Mouse (Mus musculus) gastrocnemius, adult 2 months (tissue): ENCODE data around the gene Dnaja1. TPM values are rescaled to one million over a fixed set of nuclear protein-coding genes. Genes with fewer than 3 reads are reported as not detected.

Experiments
- DNase-seq: peaks from one replicate; pipeline ENCODE4 v3.0.0; 2022
- H3K27ac ChIP-seq: fragments of 200-600 bp; 2 replicates; pipeline ENCODE4 v1.8.1; 2022; ENCODE audit warnings: mild to moderate bottlenecking
- H3K4me3 ChIP-seq: fragments of 200-600 bp; 2 replicates; pipeline ENCODE4 v1.8.1; 2022; ENCODE audit warnings: mild to moderate bottlenecking, moderate library complexity
- CTCF ChIP-seq: fragments of 200-600 bp; IDR thresholded peaks from 2 replicates; pipeline ENCODE4 v1.8.1; 2022; ENCODE audit warnings: antibody characterized with exemption, mild to moderate bottlenecking, moderate library complexity
- intact Hi-C: fragments of 180-260 bp; cut with DNase I; formaldehyde crosslinking; loops from one replicate; pipeline ENCODE4 v1.15.1; 2025
- long read RNA-seq, 2 experiments: library from polyadenylated mRNA; stranded (forward); transcript quantifications; one replicate each; pipeline ENCODE4 v2.0.0; 2021
- total RNA-seq, 2 experiments: library from RNA; stranded (reverse); gene quantifications; 2 replicates each; pipeline ENCODE4 v1.2.3; 2021

Gene Dnaja1
- total RNA-seq: 10 to 100 TPM; 42.7 to 77.1 TPM
- long read RNA-seq, experiment 1, transcript Dnaja1-201 (9 exons, 3,376 nt): major isoform, 68 of 76 reads
- long read RNA-seq, experiment 1, partial matches to known transcripts: 4 of 76 reads
- long read RNA-seq, experiment 1, other reads (novel, unspliced or antisense): 4 of 76 reads
- long read RNA-seq, experiment 2, transcript Dnaja1-201 (9 exons, 3,376 nt): major isoform, 43 of 48 reads
- long read RNA-seq, experiment 2, partial matches to known transcripts: 5 of 48 reads
- long read RNA-seq, experiment 2, other reads (novel, unspliced or antisense): 0 of 48 reads

- Histone ChIP-seq H3K27ac (peak within 1 kb of the TSS; percentile 94), H3K4me3 (peak within 1 kb of the TSS; percentile 94)
- intact Hi-C loops: no loop called here
- peak; percentile 99 for DNase-seq
- peak; percentile 1; the same call in 1 of the 2 replicates for TF ChIP-seq CTCF
Measured at GRCm38 (mm10) chr4:40722011-40722666, at the start of gene Dnaja1. Gene Dnaja1 (plus strand): TSS chr4:40722150.

GRCm38 (mm10) chr4:40673526-40673925 lies 48.4 kb upstream of the Dnaja1 start:
- Histone ChIP-seq H3K4me3 (no peak overlapping the region), H3K27ac (no peak overlapping the region)
- intact Hi-C loops: no loop called here
- no peak for TF ChIP-seq CTCF
- no peak for DNase-seq

GRCm38 (mm10) chr4:40676338-40676737 lies 45.6 kb upstream of the Dnaja1 start:
- TF ChIP-seq CTCF: no peak
- H3K27ac ChIP-seq: no peak overlapping the region
- no peak overlapping the region for H3K4me3 ChIP-seq
- intact Hi-C loops: no loop called here
- no peak for DNase-seq

- no peak for TF ChIP-seq CTCF
- DNase-seq: no peak
- H3K27ac ChIP-seq: no peak overlapping the region
- H3K4me3 ChIP-seq: no peak overlapping the region
- intact Hi-C loops: no loop called here
Measured at GRCm38 (mm10) chr4:40677132-40677531, 44.8 kb upstream of the Dnaja1 start.

GRCm38 (mm10) chr4:40680250-40680860 lies 41.6 kb upstream of the Dnaja1 start:
- Histone ChIP-seq H3K27ac (no peak overlapping the region), H3K4me3 (no peak overlapping the region)
- intact Hi-C loops: no loop called here
- peak; percentile 81 for TF ChIP-seq CTCF
- no peak for DNase-seq

GRCm38 (mm10) chr4:40681908-40682307 lies 40.0 kb upstream of the Dnaja1 start:
- intact Hi-C loops: loop anchor here (2.0 kb wide), 1 partner anchor 381 kb away; no protein-coding TSS in a partner anchor
- TF ChIP-seq CTCF: peak; percentile 76
- H3K4me3 ChIP-seq: no peak overlapping the region
- H3K27ac ChIP-seq: no peak overlapping the region
- peak; percentile 43 for DNase-seq

- no peak overlapping the region for H3K4me3 ChIP-seq
- TF ChIP-seq CTCF: no peak
- DNase-seq: no peak
- intact Hi-C loops: loop anchor here (2.0 kb wide), 1 partner anchor 382 kb away; no protein-coding TSS in a partner anchor
- H3K27ac ChIP-seq: no peak overlapping the region
Measured at GRCm38 (mm10) chr4:40682359-40682758, 39.6 kb upstream of the Dnaja1 start.

GRCm38 (mm10) chr4:40683306-40683705 lies 38.6 kb upstream of the Dnaja1 start:
- no peak for TF ChIP-seq CTCF
- H3K4me3 ChIP-seq: no peak overlapping the region
- intact Hi-C loops: loop anchor here (2.0 kb wide), 1 partner anchor 383 kb away; no protein-coding TSS in a partner anchor
- no peak overlapping the region for H3K27ac ChIP-seq
- no peak for DNase-seq

GRCm38 (mm10) chr4:40691100-40691499 lies 30.9 kb upstream of the Dnaja1 start:
- TF ChIP-seq CTCF: no peak
- DNase-seq: no peak
- no peak overlapping the region for H3K4me3 ChIP-seq
- intact Hi-C loops: loop anchor here (10.0 kb wide), 1 partner anchor 406 kb away; no protein-coding TSS in a partner anchor
- H3K27ac ChIP-seq: no peak overlapping the region

GRCm38 (mm10) chr4:40697059-40697458 lies 24.9 kb upstream of the Dnaja1 start:
- intact Hi-C loops: loop anchor here (10.0 kb wide), 1 partner anchor 412 kb away; no protein-coding TSS in a partner anchor
- no peak overlapping the region for H3K27ac ChIP-seq
- no peak for TF ChIP-seq CTCF
- no peak overlapping the region for H3K4me3 ChIP-seq
- DNase-seq: no peak

- no peak overlapping the region for H3K27ac ChIP-seq
- TF ChIP-seq CTCF: no peak
- DNase-seq: no peak
- intact Hi-C loops: no loop called here
- H3K4me3 ChIP-seq: no peak overlapping the region
Measured at GRCm38 (mm10) chr4:40700216-40700615, 21.7 kb upstream of the Dnaja1 start.

- no peak for TF ChIP-seq CTCF
- H3K27ac ChIP-seq: peak overlapping the region; percentile 96; the same call in 1 of the 2 replicates
- H3K4me3 ChIP-seq: peak overlapping the region; percentile 71; the same call in 1 of the 2 replicates
- no peak for DNase-seq
- intact Hi-C loops: loop anchor here (2.0 kb wide), 1 partner anchor 19 kb away; no protein-coding TSS in a partner anchor
Measured at GRCm38 (mm10) chr4:40701796-40702195, 20.2 kb upstream of the Dnaja1 start.
